Mouse (Mus musculus) midbrain, embryonic 11.5 days (tissue): ENCODE results near the gene Grtp1. TPM values are rescaled to one million over a fixed set of nuclear protein-coding genes. Genes with fewer than 3 reads are reported as not detected.

Experiments used
- ATAC-seq: fragments of 200-750 bp; cut with Nextera tagmentation; 2 replicates; pipeline ENCODE4 v1.8.0; 2017; ENCODE audit warnings: moderate TSS enrichment, moderate library complexity; ENCODE audit not compliant: low FRiP score
- DNase-seq: peaks from one replicate; pipeline ENCODE4 v3.0.0; 2015; ENCODE audit warnings: low spot score; ENCODE audit errors: missing footprints
- H3K27ac ChIP-seq: fragments of 300-500 bp; sonication (generic); 2 replicates; pipeline ENCODE4 v1.5.1; 2014; ENCODE audit warnings: low read depth, low read length
- H3K27me3 ChIP-seq: fragments of 300-500 bp; sonication (generic); 2 replicates; pipeline ENCODE4 v1.6.1; 2014; ENCODE audit warnings: mild to moderate bottlenecking, low read length, moderate library complexity, mixed read lengths; ENCODE audit not compliant: control insufficient read depth, insufficient read depth
- H3K36me3 ChIP-seq: fragments of 300-500 bp; sonication (generic); 2 replicates; pipeline ENCODE4 v1.6.1; 2014; ENCODE audit warnings: mild to moderate bottlenecking, low read length, moderate library complexity, mixed read lengths; ENCODE audit not compliant: control insufficient read depth, insufficient read depth
- H3K4me1 ChIP-seq: fragments of 300-500 bp; sonication (generic); 2 replicates; pipeline ENCODE4 v1.6.1; 2014; ENCODE audit warnings: low read length; ENCODE audit not compliant: control insufficient read depth, insufficient read depth
- H3K4me2 ChIP-seq: fragments of 300-500 bp; sonication (generic); 2 replicates; pipeline ENCODE4 v1.6.1; 2014; ENCODE audit warnings: mild to moderate bottlenecking, moderate library complexity
- H3K4me3 ChIP-seq: fragments of 300-500 bp; sonication (generic); 2 replicates; pipeline ENCODE4 v1.5.1; 2014; ENCODE audit warnings: low read depth, low read length
- H3K9ac ChIP-seq: fragments of 300-500 bp; sonication (generic); 2 replicates; pipeline ENCODE4 v1.6.1; 2014; ENCODE audit warnings: low read length
- H3K9me3 ChIP-seq: fragments of 300-500 bp; sonication (generic); 2 replicates; pipeline ENCODE4 v1.6.1; 2016; ENCODE audit warnings: low read length; ENCODE audit not compliant: control insufficient read depth
- WGBS: fragments of 180-500 bp; shearing (Covaris S2); extraction: QIAGEN DNeasy Blood & Tissue Kit; methylation state at CpG from one replicate; pipeline ENCODE4 v1.1.7; 2014; 5-methylcytosine and 5-hydroxymethylcytosine counted together
- polyA plus RNA-seq: library from polyadenylated mRNA; unstranded; fragments of >200 nt; fragmentation: Nextera tagmentation; extraction: Ambion mirVana; gene quantifications from 2 replicates; pipeline ENCODE4 v1.2.1, GENCODE M21; 2014

Grtp1 gene
- polyA plus RNA-seq, 1 experiment from 2014 or later, result 20.9 TPM

GRCm38 (mm10) chr8:13199385-13200061 is 897 bp downstream of the Grtp1 start:
- no peak for ATAC-seq

DNA sequence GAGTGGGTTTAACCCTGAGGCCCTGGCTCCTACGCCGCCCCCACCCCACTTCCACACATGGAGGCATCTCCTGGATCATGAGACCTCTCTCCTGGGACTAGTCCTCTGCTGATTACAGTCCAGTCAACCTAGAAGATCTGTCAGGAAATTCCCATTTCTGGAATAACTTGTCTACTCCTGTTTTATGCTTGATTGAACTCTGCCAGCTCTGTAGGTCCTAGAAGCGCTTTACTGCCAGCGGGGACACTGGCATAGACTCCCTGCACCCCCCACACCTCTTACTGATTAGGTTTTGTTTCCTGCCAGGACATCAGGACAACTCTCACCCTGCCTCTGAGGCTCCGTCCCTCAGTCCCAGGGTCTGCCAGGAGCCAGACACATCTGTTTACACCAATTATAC is 2.9 kb downstream of the Grtp1 start:
- Histone ChIP-seq H3K9ac (no peak overlapping the region), H3K9me3 (no peaks in the 10 kb centered on the region), H3K27me3 (peaks cover 18% of the 10 kb centered on the region), H3K4me2 (no peak overlapping the region), H3K27ac (no peak overlapping the region), H3K4me1 (peaks cover 6% of the 10 kb centered on the region; the same call in 1 of the 2 replicates), H3K4me3 (no peak overlapping the region), H3K36me3 (no peaks in the 10 kb centered on the region)
- no peak for DNase-seq
- ATAC-seq, result no peak
- WGBS, result 88% methylated on average over 5 of the region's 5 CpGs

More at GRCm38 (mm10) chr8:13199385-13200061, 897 bp downstream of the Grtp1 start:
- Histone ChIP-seq H3K4me2 (peak overlapping the region; percentile 90), H3K27me3 (peaks cover 22% of the 10 kb centered on the region), H3K27ac (no peak overlapping the region), H3K36me3 (no peaks in the 10 kb centered on the region), H3K4me3 (peak overlapping the region; percentile 78), H3K9ac (peak overlapping the region; percentile 74), H3K4me1 (peaks cover 6% of the 10 kb centered on the region; the same call in 1 of the 2 replicates), H3K9me3 (no peaks in the 10 kb centered on the region)
- DNase-seq, result peak; percentile 89
- WGBS, result 19% methylated on average over 14 of the region's 14 CpGs

DNA sequence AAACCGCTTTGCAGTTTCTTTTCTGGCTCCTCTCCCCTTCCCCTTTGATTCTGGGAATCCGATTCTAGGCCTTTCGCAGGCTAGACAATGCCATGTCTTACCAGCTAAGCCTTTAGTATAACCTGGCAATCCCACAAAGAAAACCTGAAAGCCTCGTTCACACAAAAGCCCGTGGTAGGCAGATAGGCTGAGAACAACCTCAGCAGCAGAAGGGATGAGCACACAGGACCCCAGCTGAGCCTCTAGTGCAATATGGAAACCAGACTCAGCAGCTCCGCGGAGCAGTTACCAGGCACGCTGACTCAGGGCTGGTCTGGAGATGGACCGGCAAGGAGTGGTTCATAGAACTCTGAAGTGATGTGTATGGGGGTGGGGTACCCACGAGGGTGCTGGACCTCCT is 5.6 kb downstream of the Grtp1 start:
- WGBS, result 20% methylated on average over 10 of the region's 10 CpGs
- H3K4me2 ChIP-seq, result peak overlapping the region; percentile 17; the same call in 1 of the 2 replicates
- no peaks in the 10 kb centered on the region for H3K36me3 ChIP-seq
- no peak overlapping the region for H3K4me3 ChIP-seq
- H3K27me3 ChIP-seq, result peaks cover 6% of the 10 kb centered on the region; the same call in 1 of the 2 replicates
- H3K9ac ChIP-seq, result peak overlapping the region; percentile 39
- 0 out of 2 replicates have a peak, but pooled peaks cover 3% of the 10 kb centered on the region for H3K4me1 ChIP-seq
- ATAC-seq (no peak), DNase-seq (peak; percentile 93)
- no peaks in the 10 kb centered on the region for H3K9me3 ChIP-seq
- peak overlapping the region; percentile 35; the same call in 1 of the 2 replicates for H3K27ac ChIP-seq

DNA sequence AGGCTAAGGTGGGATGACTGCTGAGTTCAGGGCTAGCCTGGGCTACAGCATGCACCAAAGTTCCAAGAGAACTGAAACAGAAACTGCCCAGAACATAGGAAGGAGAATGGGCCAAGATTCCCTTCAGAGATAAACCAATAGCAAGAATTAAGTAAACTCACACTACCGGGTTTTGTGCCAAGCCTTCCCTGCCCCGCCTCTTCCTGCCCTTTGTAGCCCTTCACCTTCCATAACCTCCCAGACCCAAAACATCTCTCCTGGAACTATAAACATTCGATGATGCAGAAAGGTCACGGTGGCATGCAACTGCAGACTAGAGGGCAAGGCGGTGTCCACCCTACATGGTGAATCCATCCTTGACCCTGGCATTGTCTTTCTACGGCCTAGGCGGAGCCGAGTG is 10.2 kb downstream of the Grtp1 start:
- no peak overlapping the region for H3K27ac ChIP-seq
- DNase-seq, result no peak
- H3K4me1 ChIP-seq, result no peaks in the 10 kb centered on the region
- 88% methylated on average over 8 of the region's 8 CpGs for WGBS
- no peak overlapping the region for H3K4me2 ChIP-seq
- H3K9me3 ChIP-seq, result no peaks in the 10 kb centered on the region
- no peak overlapping the region for H3K9ac ChIP-seq
- no peaks in the 10 kb centered on the region for H3K36me3 ChIP-seq
- H3K27me3 ChIP-seq, result no peaks in the 10 kb centered on the region
- H3K4me3 ChIP-seq, result no peak overlapping the region
- no peak for ATAC-seq

DNA sequence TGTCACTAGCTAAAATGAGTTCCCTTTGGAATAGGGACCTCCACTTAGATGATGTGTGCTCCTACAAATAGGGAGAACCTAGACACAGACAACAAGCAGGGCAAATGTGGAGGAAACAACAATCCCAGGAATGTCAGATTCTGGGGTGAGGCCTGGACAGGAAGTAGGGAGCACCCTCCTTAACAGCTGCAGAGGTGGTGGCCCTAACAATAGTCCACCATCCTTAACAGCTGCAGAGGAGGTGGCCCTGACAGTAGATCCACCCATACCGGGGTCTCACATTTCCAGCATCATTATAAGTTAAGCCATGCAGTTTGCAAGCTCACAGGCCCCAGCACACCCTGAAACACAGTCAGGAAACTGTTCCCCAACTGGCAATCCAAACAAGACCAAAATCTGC is 11.6 kb downstream of the Grtp1 start:
- no peak overlapping the region for H3K4me2 ChIP-seq
- H3K36me3 ChIP-seq, result no peaks in the 10 kb centered on the region
- DNase-seq (peak; percentile 14), ATAC-seq (no peak)
- H3K27ac ChIP-seq, result no peak overlapping the region
- H3K27me3 ChIP-seq, result no peaks in the 10 kb centered on the region
- no peak overlapping the region for H3K9ac ChIP-seq
- WGBS, result 90% methylated on average over 1 of the region's 1 CpGs
- H3K4me1 ChIP-seq, result no peaks in the 10 kb centered on the region
- H3K9me3 ChIP-seq, result no peaks in the 10 kb centered on the region
- H3K4me3 ChIP-seq, result no peak overlapping the region

DNA sequence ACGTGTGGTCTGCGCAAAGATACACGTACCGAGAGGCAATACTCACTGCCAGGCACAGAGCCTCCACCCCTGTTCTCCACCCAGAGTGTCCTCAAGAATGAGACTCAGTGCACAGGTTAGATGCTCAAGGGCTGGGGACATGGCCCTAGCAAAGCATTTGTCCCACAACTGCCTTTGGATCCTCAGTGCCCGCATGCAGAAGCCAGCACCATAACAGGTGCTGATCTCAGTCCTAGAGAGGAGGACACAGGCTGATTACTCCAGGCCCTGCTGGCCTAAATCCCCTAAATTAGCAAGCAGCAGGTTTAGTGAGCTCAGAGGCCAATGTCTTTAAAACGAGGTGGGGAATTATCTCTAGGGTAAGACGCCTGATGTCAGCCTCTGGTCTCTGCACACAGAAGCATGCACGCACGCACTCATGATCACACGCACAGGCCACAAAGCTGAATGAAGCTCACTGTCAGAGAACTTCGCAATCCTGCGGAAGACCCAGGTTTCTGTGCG is 12.3 kb downstream of the Grtp1 start:
- H3K9me3 ChIP-seq, result no peaks in the 10 kb centered on the region
- H3K36me3 ChIP-seq, result no peaks in the 10 kb centered on the region
- H3K4me3 ChIP-seq, result no peak overlapping the region
- no peak overlapping the region for H3K27ac ChIP-seq
- 87% methylated on average over 13 of the region's 13 CpGs for WGBS
- H3K4me1 ChIP-seq, result no peaks in the 10 kb centered on the region
- H3K27me3 ChIP-seq, result no peaks in the 10 kb centered on the region
- no peak for ATAC-seq
- DNase-seq, result peak; percentile 70
- no peak overlapping the region for H3K4me2 ChIP-seq
- no peak overlapping the region for H3K9ac ChIP-seq

DNA sequence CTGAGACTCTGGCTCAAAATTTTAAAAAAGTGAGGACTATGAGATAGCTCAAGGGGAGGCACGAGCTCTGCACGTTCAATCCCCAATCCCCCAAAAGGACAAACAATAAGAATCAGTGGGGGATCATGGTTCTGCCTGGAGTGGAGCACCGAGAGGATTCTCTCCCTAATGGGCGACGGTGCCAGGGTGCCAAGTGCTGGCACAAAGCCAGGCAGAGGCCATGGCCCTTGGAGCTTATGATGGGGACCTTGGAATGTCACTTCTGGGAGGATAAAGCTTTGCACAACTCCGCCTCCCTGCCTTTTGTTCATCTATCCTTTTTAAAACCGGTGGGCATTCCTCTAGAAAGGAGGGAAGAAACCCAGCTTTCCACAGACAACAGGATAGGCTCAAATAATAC is 12.8 kb downstream of the Grtp1 start:
- DNase-seq, result peak; percentile 45
- 67% methylated on average over 7 of the region's 7 CpGs for WGBS
- H3K4me3 ChIP-seq, result no peak overlapping the region
- no peaks in the 10 kb centered on the region for H3K27me3 ChIP-seq
- H3K36me3 ChIP-seq, result no peaks in the 10 kb centered on the region
- H3K4me2 ChIP-seq, result no peak overlapping the region
- ATAC-seq, result no peak
- no peaks in the 10 kb centered on the region for H3K9me3 ChIP-seq
- no peak overlapping the region for H3K9ac ChIP-seq
- H3K27ac ChIP-seq, result no peak overlapping the region
- H3K4me1 ChIP-seq, result no peaks in the 10 kb centered on the region

DNA sequence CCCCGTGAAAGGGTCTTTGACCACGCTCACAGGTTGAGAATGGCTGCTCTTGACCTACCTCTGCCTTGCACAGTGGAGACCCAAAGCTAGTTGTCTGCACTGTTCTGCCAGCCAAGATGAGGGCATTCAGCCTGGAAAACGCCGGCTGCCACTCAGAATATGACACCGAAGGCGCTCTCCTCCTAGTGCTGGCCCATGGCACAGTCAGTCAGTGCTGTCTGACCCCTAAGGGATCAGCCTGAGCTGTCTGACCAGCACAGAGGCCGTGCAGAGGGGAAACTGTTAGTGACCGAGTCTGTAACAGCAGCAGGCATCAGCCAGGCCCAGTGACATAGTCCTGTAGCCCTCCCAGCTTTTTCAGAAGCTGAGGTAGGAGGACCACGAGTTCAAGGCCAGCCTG is 13.2 kb downstream of the Grtp1 start:
- no peak overlapping the region for H3K9ac ChIP-seq
- peak; percentile 54 for DNase-seq
- no peak overlapping the region for H3K4me3 ChIP-seq
- no peaks in the 10 kb centered on the region for H3K27me3 ChIP-seq
- no peak overlapping the region for H3K27ac ChIP-seq
- ATAC-seq, result no peak
- no peaks in the 10 kb centered on the region for H3K4me1 ChIP-seq
- no peak overlapping the region for H3K4me2 ChIP-seq
- H3K9me3 ChIP-seq, result no peaks in the 10 kb centered on the region
- no peaks in the 10 kb centered on the region for H3K36me3 ChIP-seq
- WGBS, result 80% methylated on average over 9 of the region's 9 CpGs

GRCm38 (mm10) chr8:13186819-13187218 is 13.6 kb downstream of the Grtp1 start:
- no peak overlapping the region for H3K27ac ChIP-seq
- H3K36me3 ChIP-seq, result no peaks in the 10 kb centered on the region
- 87% methylated on average over 8 of the region's 8 CpGs for WGBS
- H3K27me3 ChIP-seq, result no peaks in the 10 kb centered on the region
- no peaks in the 10 kb centered on the region for H3K9me3 ChIP-seq
- no peaks in the 10 kb centered on the region for H3K4me1 ChIP-seq
- no peak for DNase-seq
- H3K4me2 ChIP-seq, result no peak overlapping the region
- no peak overlapping the region for H3K4me3 ChIP-seq
- no peak for ATAC-seq
- no peak overlapping the region for H3K9ac ChIP-seq
